Mouse (Mus musculus) left cerebral cortex, postnatal 36 days (tissue): ENCODE measurements at regions not wholly inside any gene's neighbourhood (a gene's known extent, or its start where the extent isn't known, plus 50 kb on each side); places are given as distances from the start of the nearest gene placed in this dataset.

Experiments
- DNase-seq, 2 experiments: peaks; one replicate each; pipeline ENCODE4 v3.0.0; 2021 to 2022; ENCODE audit warnings: low spot score in 2 of 2, mixed read lengths in 1 of 2
- intact Hi-C: fragments of 180-260 bp; cut with DNase I; formaldehyde crosslinking; loops from one replicate; pipeline ENCODE4 v1.15.1; 2025

DNA sequence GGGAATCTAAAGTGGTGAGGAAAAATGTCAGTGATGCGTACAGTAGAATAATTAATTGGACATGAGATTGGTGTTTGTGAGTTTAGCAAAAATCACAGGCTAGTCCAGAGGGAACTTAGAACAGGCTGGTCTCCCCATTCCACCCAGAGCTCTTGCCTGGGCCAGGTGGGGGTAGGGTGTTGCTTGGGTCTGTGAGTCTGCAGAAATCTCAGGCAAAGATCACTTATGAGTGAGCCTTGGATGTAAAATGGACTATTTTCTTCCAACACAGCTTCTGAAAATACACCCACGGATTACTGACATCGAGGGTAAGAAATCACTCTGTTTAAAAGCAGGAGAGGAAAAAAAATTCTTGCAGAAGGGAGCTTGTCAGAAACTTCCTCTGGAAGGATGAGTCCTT, 159.1 kb downstream of the Diras2 start:
- intact Hi-C loops: no loop called here
- no peak for DNase-seq

DNA sequence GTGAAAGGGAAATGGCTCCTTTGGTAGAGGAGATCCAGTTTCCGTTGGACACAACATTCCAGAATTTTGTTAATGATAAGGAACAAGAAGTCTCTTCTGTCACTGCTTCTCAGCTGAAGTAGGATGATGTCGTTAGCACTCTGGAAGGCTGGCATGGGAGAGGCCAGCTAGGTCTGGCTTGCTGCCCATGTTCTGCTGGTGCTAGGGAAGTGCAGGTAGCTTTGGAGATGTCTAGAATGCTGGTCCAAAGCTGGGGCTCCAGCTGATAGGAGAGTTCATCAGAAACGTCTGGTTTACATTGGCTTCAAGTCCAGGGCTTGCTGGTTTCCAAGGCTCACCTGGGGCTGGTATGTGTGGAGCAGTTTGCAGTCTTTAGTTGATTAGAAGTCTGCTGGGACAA, 156.3 kb downstream of the Diras2 start:
- DNase-seq: no peak
- intact Hi-C loops: no loop called here

DNA sequence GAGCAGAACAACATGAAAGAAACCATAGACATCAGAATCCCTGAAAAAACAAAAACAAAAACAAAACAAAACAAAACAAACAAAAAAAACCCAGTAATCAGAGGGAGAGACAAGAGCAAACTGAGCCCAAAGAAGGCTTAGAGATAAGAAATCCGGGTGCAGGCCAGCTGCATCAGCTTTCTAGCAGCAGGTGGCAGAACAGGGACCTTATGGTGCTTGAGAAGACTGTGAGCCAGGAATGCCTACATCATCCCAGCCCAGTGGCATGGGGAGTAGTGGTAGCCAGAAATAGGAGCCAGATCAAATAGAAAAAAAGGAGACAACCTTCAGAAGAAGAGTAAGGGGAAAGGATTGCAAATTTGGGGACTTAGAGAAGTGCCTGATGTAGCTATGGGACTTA, 152.8 kb downstream of the Diras2 start:
- intact Hi-C loops: no loop called here
- no peak for DNase-seq

DNA sequence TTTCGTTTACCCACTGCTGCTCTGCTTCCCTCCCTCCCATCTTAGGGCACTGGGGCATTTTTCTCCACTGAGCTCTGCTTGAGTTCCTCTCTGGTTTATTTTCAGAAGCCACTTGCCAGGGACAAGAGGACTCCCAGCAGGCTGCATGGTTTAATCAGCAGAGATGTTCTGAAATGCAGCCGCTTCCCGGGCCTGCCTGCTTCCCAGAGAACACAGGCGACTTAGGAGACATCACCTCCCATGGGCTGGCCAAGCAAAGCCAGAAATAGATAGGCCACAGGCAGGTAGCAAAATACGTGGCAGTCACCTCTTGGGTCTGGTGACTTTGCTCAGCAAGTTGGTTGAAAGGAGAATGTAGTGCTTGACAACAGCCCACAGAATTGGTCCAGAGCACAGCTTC, 141.8 kb downstream of the Diras2 start:
- no peak for DNase-seq
- intact Hi-C loops: no loop called here

DNA sequence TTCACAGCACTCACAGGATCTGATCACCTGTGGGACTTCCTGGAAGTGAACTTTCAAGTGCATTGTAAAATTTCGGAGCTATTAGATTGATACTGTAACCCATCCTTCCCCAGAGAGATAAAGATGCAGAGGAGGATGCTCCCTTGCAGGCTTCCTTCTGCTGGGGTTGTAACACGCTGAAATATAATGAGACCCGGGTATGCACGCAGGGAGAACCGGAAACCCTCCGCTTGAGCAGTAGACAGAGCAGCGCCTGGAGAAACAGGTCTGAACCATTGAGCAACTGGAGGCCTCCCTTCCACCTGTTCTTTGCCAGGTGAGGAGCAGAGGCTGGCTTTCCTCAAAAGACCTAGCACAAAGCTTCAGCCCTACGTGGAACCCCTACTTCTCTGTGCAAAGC, 135.3 kb downstream of the Diras2 start:
- intact Hi-C loops: no loop called here
- no peak for DNase-seq

DNA sequence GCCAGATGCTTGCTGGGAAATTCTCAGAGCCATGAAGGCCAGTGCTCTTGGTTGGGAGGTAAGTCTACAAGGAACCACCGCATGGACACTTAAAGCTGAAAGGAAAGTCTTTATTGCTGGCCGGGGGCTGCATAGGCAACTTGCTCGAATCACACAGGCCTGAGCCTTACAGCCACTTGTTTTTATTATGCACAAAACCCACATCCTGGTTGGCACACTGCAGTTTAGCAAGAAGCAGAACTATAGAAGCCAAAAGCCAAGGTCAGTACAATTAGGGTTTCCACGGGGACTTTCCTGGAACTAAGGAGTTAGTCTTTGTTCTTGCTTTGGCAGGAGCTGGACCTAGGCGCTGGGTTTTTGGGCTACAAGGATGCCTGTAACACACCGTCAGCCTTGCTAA, 132.7 kb downstream of the Diras2 start:
- no peak for DNase-seq
- intact Hi-C loops: no loop called here

DNA sequence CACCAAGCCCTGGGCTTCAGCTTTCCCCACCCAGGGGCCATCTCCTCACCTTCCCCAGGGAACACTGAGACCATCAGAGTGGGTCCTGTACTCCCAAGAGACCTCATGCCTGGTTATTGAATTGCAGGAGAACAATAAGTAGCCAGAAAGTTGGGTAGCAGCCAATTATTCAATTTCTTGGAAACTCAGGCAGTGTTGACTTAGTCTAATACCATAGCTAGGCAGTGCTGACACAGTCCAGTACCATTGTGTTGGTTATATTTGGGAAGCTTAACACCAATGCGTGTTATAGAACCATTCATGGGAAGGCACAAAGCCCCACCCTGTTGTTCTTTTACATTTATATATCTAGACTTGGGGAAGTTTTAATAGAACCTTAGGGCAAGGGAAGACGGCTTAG, 131.9 kb downstream of the Diras2 start:
- intact Hi-C loops: no loop called here
- DNase-seq: no peak

DNA sequence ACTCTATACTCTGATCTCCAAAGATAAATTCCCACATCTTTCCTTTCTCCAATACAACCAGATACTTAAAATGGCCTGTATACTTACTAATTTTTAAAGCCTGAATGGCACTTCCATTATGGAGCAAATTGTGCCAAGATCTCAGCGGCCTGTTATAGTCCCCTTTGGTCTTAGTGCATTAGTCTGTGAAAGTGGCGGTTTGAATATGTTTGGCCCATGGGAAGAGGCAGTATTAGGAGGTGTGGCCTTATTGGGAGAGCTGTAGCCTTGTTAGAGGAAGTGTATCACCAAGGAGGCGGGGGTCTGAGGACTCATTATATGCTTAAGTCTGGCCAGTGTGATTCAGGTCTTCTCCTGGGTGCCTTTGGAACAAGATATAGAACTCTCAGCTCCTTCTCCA, 127.3 kb downstream of the Diras2 start:
- intact Hi-C loops: no loop called here
- no peak for DNase-seq

DNA sequence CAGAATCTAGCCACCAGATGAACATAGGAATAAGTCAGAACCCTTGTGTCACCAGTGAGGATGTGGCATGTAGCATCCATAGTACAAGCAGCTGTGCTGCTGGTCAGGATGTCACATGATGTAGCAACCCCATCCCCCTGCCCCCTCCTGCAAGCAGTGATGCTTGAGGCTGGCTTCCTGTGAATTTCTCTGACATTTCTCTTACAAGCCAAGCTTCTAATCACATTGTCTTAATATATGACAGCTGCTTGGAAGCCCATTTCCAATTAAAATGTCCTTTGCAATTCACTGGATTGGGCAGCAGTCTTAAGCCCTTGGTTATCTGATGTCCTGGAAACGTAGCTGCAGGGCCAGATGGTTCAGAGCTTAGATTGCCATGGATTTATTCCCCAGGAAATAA, 114.8 kb downstream of the Diras2 start:
- intact Hi-C loops: no loop called here

DNA sequence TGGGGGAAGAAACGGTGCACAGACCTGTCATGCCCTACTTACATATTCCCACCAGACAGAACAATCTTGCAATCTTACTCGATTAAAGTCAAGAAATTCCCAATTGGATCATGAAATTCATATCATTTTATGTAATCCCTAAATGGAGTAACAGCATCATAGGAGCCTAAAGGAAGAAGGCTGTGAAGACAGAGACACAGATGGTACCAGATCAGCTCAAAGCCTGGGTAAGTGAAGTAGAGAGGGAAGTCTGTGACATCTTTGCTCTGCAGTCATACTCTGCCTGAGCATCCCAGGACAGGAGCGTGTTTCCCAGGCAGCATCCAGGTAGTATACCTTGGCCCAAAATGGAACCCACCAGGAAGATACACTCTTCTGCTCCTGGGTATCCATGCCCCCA, 108.6 kb downstream of the Diras2 start:
- no peak for DNase-seq
- intact Hi-C loops: no loop called here

More for the DNA sequence above, 114.8 kb downstream of the Diras2 start:
- DNase-seq: no peak

DNA sequence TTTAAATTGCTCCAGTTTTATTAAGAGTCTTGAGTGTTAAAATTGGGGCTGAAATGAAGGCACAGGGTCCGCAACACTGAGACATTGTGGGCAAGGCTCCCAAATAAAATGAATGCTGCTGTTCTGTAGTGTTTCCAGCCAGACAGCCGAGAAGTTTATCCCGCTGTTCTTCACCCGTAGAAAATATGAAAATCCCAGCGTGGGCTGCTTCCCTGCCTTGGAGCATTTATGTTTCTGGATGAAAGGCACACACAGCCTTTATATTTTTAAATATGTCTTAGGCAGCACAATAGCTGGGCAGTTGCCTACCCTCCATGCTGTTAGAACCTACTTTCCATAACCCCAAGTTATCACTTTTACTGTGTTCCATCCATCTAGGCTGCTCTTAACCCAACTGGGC, 102.6 kb downstream of the Diras2 start:
- intact Hi-C loops: no loop called here
- DNase-seq: no peak

DNA sequence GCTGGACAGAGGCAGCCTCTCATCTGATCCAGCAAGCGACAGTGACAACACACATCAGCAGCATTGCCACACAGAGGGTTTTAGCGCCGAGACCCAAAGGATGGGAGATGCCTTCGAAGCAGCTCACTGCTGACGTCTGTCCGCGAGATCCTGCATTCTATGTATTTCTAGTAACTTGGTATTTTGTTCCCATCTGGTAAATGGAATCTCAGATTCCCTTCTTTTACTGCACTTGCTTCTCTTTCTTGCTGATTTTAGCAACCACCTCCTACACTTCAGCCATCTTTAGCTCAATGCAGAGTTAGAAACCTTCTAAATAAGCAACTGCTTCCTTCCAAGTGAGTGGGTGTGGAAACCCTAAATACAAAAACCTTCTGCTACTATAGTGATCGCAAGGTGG, 94.3 kb downstream of the Diras2 start:
- intact Hi-C loops: loop anchor here (5.0 kb wide), 3 partner anchors 74 to 154 kb away; no protein-coding TSS in a partner anchor
- DNase-seq: peak; percentile 35 to 49

DNA sequence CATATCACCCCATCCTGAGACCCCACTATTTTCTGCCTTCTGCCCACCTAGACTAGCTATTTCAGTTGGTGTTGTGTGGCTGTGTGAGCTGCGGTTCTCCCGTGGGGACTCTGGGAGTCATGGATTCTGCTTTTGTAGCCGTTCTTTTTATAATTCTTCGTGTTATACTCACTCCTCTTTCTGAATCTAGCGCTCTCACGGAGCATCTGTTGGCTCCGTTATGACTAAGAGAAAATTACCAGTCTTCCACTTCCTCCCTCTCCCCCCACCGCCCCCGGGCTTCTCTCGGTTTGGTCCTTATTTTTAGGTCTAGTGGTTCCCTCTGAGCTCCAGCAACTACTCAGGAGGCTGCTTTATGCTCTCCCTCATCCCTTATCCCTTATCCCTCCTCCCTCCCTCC, 85.6 kb downstream of the Diras2 start:
- intact Hi-C loops: loop anchor here (1.0 to 5.0 kb wide), 2 partner anchors 57 to 83 kb away; no protein-coding TSS in a partner anchor
- DNase-seq: peak; percentile 66 to 73

DNA sequence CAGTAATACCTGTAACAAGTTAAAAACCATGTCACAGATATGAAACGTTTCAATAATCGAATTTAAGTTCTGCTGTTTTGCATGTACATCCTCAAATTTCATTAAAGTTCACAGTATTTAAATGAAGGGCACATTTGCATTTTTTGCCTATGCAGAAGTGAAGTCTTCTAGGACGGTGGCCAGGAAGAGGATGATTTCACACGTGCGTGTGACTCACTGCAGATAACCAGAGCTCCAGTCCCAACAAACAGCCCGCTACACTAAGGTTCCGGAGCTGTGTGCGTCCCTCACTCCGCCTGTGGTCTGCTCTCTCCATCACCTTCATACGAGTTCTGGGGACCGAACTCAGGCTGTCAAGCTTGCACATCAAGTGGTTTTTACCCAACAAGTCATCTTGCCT, 82.2 kb downstream of the Diras2 start:
- intact Hi-C loops: loop anchor here (5.0 kb wide), 1 partner anchor 53 kb away; no protein-coding TSS in a partner anchor
- no peak for DNase-seq

DNA sequence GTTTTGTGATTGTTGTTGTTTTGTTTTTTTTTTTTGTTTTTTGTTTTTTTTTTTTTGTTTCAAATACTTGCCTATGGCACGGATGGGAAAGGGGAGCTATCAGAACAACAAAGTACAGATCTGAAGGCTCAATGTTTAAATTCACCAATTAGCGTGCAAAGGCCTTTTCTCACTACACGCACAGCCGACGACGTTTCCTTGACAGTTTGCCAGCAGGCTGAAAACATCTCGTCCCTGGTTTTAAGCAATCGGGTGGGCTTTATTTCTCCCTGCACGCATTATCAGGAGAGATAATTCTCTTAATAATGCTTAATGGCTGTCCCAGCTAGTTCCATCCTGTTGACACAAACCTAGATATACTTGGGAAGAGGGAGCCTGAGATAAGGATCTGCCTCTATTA, 79.6 kb downstream of the Diras2 start:
- no peak for DNase-seq
- intact Hi-C loops: no loop called here

DNA sequence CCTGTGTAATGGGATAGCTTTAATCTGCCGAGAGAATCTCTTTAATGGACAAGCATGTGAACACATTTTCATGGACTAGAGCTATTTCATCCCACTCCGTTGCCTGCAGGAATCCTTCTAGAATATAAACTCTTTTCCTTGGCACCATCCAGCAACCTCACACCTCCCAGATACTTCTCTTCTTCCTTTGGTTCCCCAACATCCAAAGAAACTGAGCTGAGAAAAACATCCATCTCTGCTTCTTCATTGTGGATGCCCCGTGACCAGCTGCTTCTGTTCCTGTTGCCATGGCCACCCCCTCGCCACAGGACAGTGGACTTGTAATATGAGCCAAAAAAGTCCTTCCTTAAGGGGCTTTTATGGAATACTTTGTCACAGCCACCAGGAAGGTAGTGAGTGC, 78.8 kb downstream of the Diras2 start:
- DNase-seq: peak in 1 of 2 experiments; percentile 18
- intact Hi-C loops: no loop called here
